Mouse (Mus musculus): ENCODE results near the gene Slpi. TPM values are rescaled to one million over a fixed set of nuclear protein-coding genes. Genes with fewer than 3 reads are reported as not detected.

The Slpi gene
- polyA plus RNA-seq, 1 experiment from 2014 or later, result 2.1 TPM

GRCm38 (mm10) chr2:164381726-164382125 lies 7.2 kb downstream of the Slpi start:
- H3K4me1 ChIP-seq (ENCODE audit: control insufficient read depth, insufficient read depth, low read length), result peaks cover 9% of the 10 kb centered on the region
- 80% methylated on average over 8 of the region's 8 CpGs for WGBS

GRCm38 (mm10) chr2:164377478-164378426 lies 11.1 kb downstream of the Slpi start:
- no peak overlapping the region for H3K4me2 ChIP-seq (ENCODE audit: low read depth, low read length)
- H3K9me3 ChIP-seq (ENCODE audit: control insufficient read depth, low read length), result no peaks in the 10 kb centered on the region
- no peaks in the 10 kb centered on the region for H3K27me3 ChIP-seq (replicated peaks; ENCODE audit: control insufficient read depth, insufficient read depth, low read length)
- 84% methylated on average over 15 of the region's 15 CpGs for WGBS
- no peak overlapping the region for H3K4me3 ChIP-seq (ENCODE audit: low read depth, low read length)
- no peaks in the 10 kb centered on the region for H3K4me1 ChIP-seq (ENCODE audit: control insufficient read depth, insufficient read depth, low read length)
- H3K9ac ChIP-seq (ENCODE audit: low read depth, low read length), result no peak overlapping the region
- ATAC-seq (ENCODE audit: low read depth) (no peak), DNase-seq (ENCODE audit: low spot score) (no peak)
- no peak overlapping the region for H3K27ac ChIP-seq (replicated peaks; ENCODE audit: low read depth, low read length)
- H3K36me3 ChIP-seq (ENCODE audit: control insufficient read depth, insufficient read depth, low read length), result no peaks in the 10 kb centered on the region

More at GRCm38 (mm10) chr2:164381726-164382125, 7.2 kb downstream of the Slpi start:
- Histone ChIP-seq H3K4me2 (ENCODE audit: low read depth, low read length) (no peak overlapping the region), H3K4me3 (ENCODE audit: low read depth, low read length) (no peak overlapping the region), H3K27me3 (replicated peaks; ENCODE audit: control insufficient read depth, insufficient read depth, low read length) (no peaks in the 10 kb centered on the region), H3K9ac (ENCODE audit: low read depth, low read length) (no peak overlapping the region), H3K27ac (replicated peaks; ENCODE audit: low read depth, low read length) (no peak overlapping the region), H3K9me3 (ENCODE audit: control insufficient read depth, low read length) (no peaks in the 10 kb centered on the region), H3K36me3 (ENCODE audit: control insufficient read depth, insufficient read depth, low read length) (no peaks in the 10 kb centered on the region)
- ATAC-seq (ENCODE audit: low read depth) (no peak), DNase-seq (ENCODE audit: low spot score) (no peak)

GRCm38 (mm10) chr2:164373187-164373586 lies 15.7 kb downstream of the Slpi start:
- H3K4me1 ChIP-seq (ENCODE audit: control insufficient read depth, insufficient read depth, low read length), result no peaks in the 10 kb centered on the region
- H3K4me2 ChIP-seq (ENCODE audit: low read depth, low read length), result no peak overlapping the region
- H3K27me3 ChIP-seq (replicated peaks; ENCODE audit: control insufficient read depth, insufficient read depth, low read length), result no peaks in the 10 kb centered on the region
- H3K36me3 ChIP-seq (ENCODE audit: control insufficient read depth, insufficient read depth, low read length), result no peaks in the 10 kb centered on the region
- H3K4me3 ChIP-seq (ENCODE audit: low read depth, low read length), result no peak overlapping the region
- DNase-seq (ENCODE audit: low spot score), result peak; percentile 32
- H3K27ac ChIP-seq (replicated peaks; ENCODE audit: low read depth, low read length), result no peak overlapping the region
- ATAC-seq (ENCODE audit: low read depth), result no peak
- H3K9me3 ChIP-seq (ENCODE audit: control insufficient read depth, low read length), result no peaks in the 10 kb centered on the region
- H3K9ac ChIP-seq (ENCODE audit: low read depth, low read length), result no peak overlapping the region
- 54% methylated on average over 4 of the region's 4 CpGs for WGBS

- Histone ChIP-seq H3K9ac (ENCODE audit: low read depth, low read length) (no peak overlapping the region), H3K9me3 (ENCODE audit: control insufficient read depth, low read length) (no peaks in the 10 kb centered on the region), H3K4me3 (ENCODE audit: low read depth, low read length) (no peak overlapping the region), H3K4me1 (ENCODE audit: control insufficient read depth, insufficient read depth, low read length) (no peaks in the 10 kb centered on the region), H3K27ac (replicated peaks; ENCODE audit: low read depth, low read length) (no peak overlapping the region), H3K4me2 (ENCODE audit: low read depth, low read length) (no peak overlapping the region), H3K27me3 (replicated peaks; ENCODE audit: control insufficient read depth, insufficient read depth, low read length) (no peaks in the 10 kb centered on the region), H3K36me3 (ENCODE audit: control insufficient read depth, insufficient read depth, low read length) (no peaks in the 10 kb centered on the region)
- 25% methylated on average over 3 of the region's 3 CpGs for WGBS
- no peak for ATAC-seq (ENCODE audit: low read depth)
- no peak for DNase-seq (ENCODE audit: low spot score)
These were observed 16.4 kb downstream of the Slpi start for GRCm38 (mm10) chr2:164372408-164373053.

DNA sequence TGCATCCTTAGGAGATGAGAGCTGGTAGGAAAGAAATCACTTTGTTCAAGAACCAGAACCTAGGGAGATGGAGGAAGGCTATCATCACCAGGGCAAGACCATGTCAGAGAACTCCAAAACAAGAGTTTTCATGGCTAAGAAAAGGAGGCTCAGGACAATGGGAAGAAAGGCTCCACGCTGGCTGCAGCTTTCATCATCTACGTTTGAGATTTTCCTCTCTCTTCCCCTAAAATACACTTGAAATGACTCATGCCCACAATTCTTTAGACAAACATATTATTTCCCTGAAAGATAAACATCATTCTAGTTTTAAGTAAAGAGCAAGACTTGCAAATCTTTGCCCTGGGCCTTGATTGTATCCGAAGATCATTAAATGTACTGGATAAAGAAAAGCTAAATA lies 17.5 kb downstream of the Slpi start:
- no peaks in the 10 kb centered on the region for H3K36me3 ChIP-seq (ENCODE audit: control insufficient read depth, insufficient read depth, low read length)
- ATAC-seq (ENCODE audit: low read depth) (no peak), DNase-seq (ENCODE audit: low spot score) (no peak)
- no peak overlapping the region for H3K4me3 ChIP-seq (ENCODE audit: low read depth, low read length)
- H3K27ac ChIP-seq (replicated peaks; ENCODE audit: low read depth, low read length), result no peak overlapping the region
- 72% methylated on average over 3 of the region's 3 CpGs for WGBS
- H3K27me3 ChIP-seq (replicated peaks; ENCODE audit: control insufficient read depth, insufficient read depth, low read length), result no peaks in the 10 kb centered on the region
- H3K9ac ChIP-seq (ENCODE audit: low read depth, low read length), result no peak overlapping the region
- H3K9me3 ChIP-seq (ENCODE audit: control insufficient read depth, low read length), result no peaks in the 10 kb centered on the region
- H3K4me1 ChIP-seq (ENCODE audit: control insufficient read depth, insufficient read depth, low read length), result no peaks in the 10 kb centered on the region; the same call in 1 of the 2 replicates
- H3K4me2 ChIP-seq (ENCODE audit: low read depth, low read length), result no peak overlapping the region

DNA sequence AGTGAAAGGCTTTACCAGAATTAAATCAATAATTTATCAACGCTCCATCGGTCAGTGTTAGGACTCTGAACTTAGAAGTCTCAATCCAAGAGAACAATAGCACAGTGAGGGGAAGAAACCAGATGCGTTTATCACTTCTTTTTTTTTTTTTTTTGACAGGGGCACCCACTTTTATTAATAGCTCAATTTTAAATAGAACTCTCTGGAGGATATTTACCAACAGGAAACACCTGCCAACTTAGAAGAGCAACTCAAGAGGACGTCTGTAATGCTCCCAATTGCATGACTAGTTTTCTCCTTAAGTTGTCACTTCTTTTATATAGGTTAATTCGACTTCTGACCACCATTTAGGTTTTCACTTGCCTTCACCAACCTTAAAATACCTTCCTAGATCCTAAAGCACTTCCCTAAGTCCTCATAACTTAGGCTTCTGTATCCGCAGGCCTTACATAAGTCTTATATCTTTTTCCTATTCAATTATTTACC lies 20.2 kb downstream of the Slpi start:
- no peak for ATAC-seq (ENCODE audit: low read depth)
- no peak overlapping the region for H3K9ac ChIP-seq (ENCODE audit: low read depth, low read length)
- H3K27me3 ChIP-seq (replicated peaks; ENCODE audit: control insufficient read depth, insufficient read depth, low read length), result no peaks in the 10 kb centered on the region
- no peaks in the 10 kb centered on the region for H3K9me3 ChIP-seq (ENCODE audit: control insufficient read depth, low read length)
- no peak overlapping the region for H3K27ac ChIP-seq (replicated peaks; ENCODE audit: low read depth, low read length)
- no peaks in the 10 kb centered on the region for H3K36me3 ChIP-seq (ENCODE audit: control insufficient read depth, insufficient read depth, low read length)
- 82% methylated on average over 6 of the region's 6 CpGs for WGBS
- H3K4me3 ChIP-seq (ENCODE audit: low read depth, low read length), result no peak overlapping the region
- H3K4me2 ChIP-seq (ENCODE audit: low read depth, low read length), result no peak overlapping the region
- no peaks in the 10 kb centered on the region; the same call in 1 of the 2 replicates for H3K4me1 ChIP-seq (ENCODE audit: control insufficient read depth, insufficient read depth, low read length)
- DNase-seq (ENCODE audit: low spot score), result no peak

- no peaks in the 10 kb centered on the region; the same call in 1 of the 2 replicates for H3K4me1 ChIP-seq (ENCODE audit: control insufficient read depth, insufficient read depth, low read length)
- no peak overlapping the region for H3K9ac ChIP-seq (ENCODE audit: low read depth, low read length)
- no peak overlapping the region for H3K27ac ChIP-seq (replicated peaks; ENCODE audit: low read depth, low read length)
- DNase-seq (ENCODE audit: low spot score), result no peak
- ATAC-seq (ENCODE audit: low read depth), result no peak
- no peaks in the 10 kb centered on the region for H3K27me3 ChIP-seq (replicated peaks; ENCODE audit: control insufficient read depth, insufficient read depth, low read length)
- no peaks in the 10 kb centered on the region for H3K9me3 ChIP-seq (ENCODE audit: control insufficient read depth, low read length)
- H3K36me3 ChIP-seq (ENCODE audit: control insufficient read depth, insufficient read depth, low read length), result no peaks in the 10 kb centered on the region
- H3K4me2 ChIP-seq (ENCODE audit: low read depth, low read length), result no peak overlapping the region
- no peak overlapping the region for H3K4me3 ChIP-seq (ENCODE audit: low read depth, low read length)
- 33% methylated on average over 3 of the region's 3 CpGs for WGBS
These were observed 21.9 kb downstream of the Slpi start for GRCm38 (mm10) chr2:164366947-164367346.

- 29% methylated on average over 13 of the region's 13 CpGs for WGBS
- Histone ChIP-seq H3K27ac (replicated peaks; ENCODE audit: low read depth, low read length) (no peak overlapping the region), H3K4me1 (ENCODE audit: control insufficient read depth, insufficient read depth, low read length) (no peaks in the 10 kb centered on the region), H3K9me3 (ENCODE audit: control insufficient read depth, low read length) (no peaks in the 10 kb centered on the region), H3K4me3 (ENCODE audit: low read depth, low read length) (no peak overlapping the region), H3K36me3 (ENCODE audit: control insufficient read depth, insufficient read depth, low read length) (no peaks in the 10 kb centered on the region), H3K9ac (ENCODE audit: low read depth, low read length) (no peak overlapping the region), H3K27me3 (replicated peaks; ENCODE audit: control insufficient read depth, insufficient read depth, low read length) (no peaks in the 10 kb centered on the region), H3K4me2 (ENCODE audit: low read depth, low read length) (no peak overlapping the region)
- DNase-seq (ENCODE audit: low spot score), result no peak
- no peak for ATAC-seq (ENCODE audit: low read depth)
These were observed 27.8 kb downstream of the Slpi start for GRCm38 (mm10) chr2:164360974-164361657.
